Mouse (Mus musculus) retina, postnatal 1 day (tissue): ENCODE results near the gene Ptprd.
A peak's percentile ranks its signal among the peaks of the same experiment; 100 is the strongest.

Source experiments
- DNase-seq: peaks from one replicate; pipeline ENCODE4 v3.0.0-alpha.2; 2012

The Ptprd gene

DNA sequence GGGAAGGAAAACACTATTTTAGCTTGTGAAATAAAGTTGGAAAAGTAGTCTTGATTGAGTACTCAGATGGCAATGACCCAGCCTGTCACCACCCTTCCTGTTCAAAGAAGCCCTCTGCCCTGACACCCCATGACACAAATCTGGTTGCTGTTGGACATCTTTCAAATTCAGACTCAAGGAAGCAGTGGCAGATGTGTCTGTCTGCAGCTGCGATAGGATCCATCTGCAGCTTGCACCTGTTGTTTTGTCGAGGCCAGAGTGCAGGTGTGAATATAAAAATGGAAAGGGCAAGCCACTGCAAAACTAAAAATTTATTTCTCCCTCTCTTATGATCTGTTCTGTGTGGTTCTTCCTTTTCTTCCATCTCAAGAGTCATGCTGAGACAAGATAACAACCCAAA is 978.5 kb downstream of the Ptprd start:
- DNase-seq: no peak

DNA sequence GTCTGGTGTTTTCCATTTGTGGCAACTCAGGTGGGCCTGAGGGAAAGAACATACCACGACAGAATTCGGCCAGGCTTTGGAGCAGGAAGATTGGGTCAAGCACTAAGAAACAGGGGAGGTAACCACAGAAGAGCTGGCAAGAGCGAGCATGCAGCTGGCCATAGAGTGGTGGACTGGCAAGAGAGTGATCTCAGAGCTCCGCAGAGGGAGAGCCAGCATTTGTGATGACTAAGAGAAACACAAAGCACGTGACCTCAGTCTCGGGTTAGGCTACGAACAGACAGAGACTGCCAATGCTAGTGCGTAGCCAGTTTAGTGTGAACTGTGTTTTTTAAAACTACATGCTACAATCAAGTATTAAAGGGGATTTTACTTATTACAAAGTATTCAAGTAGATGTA is 1042.9 kb downstream of the Ptprd start:
- no peak for DNase-seq

DNA sequence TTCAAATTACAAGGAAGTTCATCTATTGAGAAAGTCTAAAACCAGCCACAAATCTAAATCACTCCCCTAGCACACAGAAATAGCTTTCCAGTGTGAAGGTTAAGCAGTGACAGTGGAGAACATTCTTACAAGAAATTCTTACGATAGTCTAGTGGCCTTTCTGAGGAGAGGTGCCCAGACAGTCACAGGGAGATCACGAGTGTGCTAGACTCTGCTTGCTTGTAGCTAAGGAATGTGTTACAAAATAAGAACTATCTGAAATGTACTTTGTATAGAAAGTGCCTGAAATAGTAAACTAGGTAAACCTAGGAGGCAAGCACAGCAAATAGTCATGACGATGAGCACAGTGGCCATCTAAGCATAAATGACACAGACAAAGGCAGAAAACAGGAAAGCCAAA is 1054.2 kb downstream of the Ptprd start:
- DNase-seq: no peak

DNA sequence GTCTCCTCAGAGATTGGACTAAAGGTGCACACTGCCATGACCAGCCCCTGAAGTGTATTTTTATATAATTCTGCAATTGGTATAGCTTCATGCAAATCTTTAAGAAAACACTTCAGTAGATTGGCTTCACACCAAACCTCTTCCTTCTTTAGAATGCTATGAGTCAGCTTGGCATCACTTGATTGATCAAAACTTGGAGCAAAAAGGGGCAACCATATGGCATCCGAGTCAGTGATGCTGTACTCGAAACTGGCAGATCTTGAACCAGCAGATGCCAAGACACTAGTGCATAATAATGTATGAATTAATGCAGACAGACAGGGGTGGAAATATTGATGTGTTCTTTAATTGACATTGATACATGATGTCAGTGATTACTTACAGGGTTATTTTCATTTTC is 1056.2 kb downstream of the Ptprd start:
- DNase-seq: no peak

DNA sequence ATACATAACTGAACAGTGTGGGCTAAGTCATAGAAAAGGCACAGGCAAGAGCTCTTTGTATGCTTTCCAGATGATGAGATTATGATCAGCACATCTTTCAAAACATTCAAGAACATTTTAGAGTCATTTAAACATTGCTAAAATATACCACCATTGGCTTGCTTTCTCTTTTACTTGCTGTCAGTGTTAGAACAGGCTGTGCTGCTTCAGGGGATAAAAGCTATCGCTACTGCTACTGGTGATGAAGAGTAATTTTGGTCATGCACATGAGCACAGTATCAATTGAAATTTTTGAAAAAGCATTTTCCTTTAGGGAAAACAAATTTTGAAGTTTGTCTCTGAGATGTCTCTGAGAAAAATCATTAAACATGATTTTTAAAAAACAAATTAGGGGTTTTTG is 1056.7 kb downstream of the Ptprd start:
- no peak for DNase-seq

DNA sequence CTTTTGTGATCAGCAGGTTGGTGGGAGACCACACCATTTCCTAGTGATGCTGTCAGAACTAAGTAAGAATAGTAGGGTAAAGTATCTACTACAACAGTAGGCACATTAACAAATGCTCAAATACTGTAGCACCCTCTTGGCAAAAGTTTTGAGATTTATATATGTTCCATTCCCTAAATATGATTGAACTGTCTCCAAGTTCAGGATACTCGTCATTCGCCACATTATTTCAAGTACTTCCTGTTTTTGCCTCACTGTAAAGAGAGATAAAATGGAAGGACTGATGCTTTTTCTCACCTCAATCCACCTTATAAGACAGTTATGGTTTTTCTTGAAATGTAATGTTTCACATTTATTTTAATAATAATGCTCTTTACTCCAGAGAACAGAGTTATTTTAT is 1086.9 kb downstream of the Ptprd start:
- DNase-seq: no peak

DNA sequence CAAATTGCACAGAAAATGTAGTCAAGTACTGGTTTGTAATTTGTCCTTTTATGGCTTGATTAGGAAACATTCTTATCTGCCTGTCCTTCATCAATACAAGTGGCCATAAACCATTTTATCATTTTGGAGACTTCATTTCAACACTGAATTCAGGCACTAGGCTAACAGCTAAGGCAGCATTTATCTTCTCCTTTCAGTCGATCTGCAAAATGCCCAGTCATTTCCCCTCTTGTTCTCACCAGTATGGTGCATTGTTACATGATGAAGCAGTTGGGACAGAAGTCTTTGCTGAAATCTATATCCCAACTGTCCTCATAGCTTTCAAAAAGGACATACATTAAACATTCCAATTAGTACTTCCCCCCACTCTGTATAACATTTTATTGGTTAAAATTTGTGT is 1100.9 kb downstream of the Ptprd start:
- no peak for DNase-seq

DNA sequence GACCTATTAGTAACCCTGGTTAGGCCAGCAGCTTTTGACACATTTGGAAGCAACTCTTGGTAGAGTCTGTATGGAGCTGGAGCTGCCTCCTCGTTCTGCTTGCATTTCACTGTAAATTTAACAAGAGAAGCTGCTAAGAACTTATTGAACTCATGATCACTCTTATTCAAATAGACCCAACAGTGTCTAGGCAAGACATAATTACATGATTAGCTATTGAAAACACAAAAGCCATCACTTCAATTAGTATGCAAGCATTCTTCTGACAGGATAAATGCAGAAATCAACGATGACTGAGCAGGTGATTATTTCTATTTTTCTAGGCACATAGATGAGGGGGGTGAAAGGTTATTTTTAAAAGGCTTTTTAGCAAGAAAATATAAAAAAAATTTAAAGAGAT is 1104.5 kb downstream of the Ptprd start:
- DNase-seq: no peak

DNA sequence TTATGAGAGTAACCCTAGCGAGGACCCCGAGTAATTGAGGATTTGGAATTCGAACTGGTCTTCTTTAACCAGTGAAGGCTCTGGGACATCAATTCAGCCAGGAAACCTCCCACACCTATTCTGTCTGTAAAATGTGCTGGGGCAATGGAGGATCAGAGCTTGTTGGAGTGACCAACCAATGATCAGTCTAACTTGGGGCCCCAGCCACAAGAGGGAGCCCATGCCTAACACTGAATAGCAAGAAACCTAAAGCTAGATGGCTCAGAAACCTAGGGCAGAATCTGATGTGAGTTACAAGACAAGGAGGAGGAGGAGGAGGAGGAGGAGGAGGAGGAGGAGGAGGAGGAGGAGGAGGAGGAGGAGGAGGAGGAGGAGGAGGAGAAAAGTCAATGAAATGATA is 1128.6 kb downstream of the Ptprd start:
- peak; percentile 40 for DNase-seq

DNA sequence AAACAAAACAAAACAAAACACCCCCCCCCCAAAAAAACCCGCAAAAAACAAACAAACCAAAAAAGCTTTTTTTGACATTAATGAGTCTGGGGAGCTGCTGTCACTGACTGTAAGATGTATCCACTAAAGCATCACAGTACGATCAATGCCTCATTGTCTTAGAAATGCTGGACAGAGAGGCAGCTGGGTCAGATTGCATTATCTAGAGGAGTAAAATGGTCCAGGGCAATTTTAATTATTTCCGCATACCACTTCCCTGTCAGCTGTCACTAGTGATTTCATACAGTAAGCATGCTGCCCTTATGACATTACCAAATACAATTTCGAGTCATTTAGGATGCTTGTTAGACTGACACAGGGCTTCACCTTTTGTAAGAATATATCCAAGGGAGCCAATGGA is 1134.2 kb downstream of the Ptprd start:
- peak; percentile 84 for DNase-seq

DNA sequence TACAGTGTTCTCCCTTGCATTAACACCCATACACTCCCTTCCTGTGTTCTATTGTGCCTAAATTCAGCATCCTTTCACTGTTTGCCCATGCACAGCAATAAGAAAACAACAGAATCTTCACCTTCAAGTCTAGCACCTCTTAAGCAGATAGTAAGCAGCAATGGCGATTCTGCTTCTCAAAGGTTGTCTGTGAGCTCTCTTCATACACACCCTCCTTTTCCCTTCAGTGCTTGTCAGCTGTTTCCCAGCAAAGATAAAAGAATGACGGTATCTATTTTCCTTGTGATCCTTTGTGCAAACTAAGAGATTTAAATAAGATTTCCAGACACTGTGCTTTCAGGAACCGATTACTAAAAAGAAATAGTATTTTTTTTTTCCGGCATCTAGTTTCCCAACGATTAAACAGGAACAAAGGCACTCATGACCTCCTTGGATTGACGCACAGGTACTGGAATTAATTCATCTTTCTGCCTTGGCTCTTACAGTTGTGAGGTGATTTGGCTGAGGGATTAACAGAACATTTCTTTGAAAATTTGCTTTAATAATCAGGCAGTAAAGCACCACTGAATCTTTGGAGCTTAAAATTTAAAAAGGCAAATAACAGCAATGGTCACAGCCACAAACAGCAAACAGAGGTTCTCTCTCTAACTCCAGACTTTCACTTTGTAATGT is 1161.1 kb downstream of the Ptprd start:
- DNase-seq: no peak

DNA sequence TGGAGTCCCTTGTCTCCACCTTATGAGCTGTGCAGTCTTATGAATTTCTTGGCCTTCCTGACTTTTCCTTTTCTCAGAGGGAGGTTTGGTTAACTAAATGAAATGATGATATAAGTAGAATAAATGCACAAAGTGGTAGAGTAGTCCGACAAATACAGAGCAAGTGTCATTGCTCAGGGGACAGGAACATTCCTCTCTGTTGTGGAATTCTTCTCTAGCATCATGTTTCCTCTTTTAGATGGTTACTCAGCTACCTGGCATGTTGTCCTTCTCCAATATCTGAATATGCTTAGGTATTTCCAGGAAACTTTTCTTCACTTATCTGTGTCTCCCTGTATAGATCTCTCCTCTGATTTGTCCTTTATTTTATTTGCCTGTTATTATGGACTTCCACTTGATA is 1207.3 kb downstream of the Ptprd start:
- no peak for DNase-seq

DNA sequence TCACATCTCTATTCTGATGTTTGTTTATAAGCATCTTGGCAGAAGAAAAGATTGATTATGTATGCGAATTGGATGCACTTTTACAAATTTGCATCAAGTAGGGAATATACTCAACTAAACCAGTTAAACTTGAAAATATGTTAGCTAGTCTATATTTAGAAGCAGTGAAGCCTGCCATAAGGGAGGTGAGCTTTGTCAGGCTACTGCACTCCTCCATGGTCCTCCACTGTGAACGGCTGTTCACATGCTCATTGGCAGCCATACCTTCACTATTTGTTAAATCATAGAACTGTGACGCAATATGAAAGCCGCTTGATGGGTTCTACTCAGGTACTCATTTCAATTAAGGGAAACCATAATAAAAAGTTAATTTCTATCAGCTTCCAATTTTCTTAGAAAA is 1215.6 kb downstream of the Ptprd start:
- no peak for DNase-seq

DNA sequence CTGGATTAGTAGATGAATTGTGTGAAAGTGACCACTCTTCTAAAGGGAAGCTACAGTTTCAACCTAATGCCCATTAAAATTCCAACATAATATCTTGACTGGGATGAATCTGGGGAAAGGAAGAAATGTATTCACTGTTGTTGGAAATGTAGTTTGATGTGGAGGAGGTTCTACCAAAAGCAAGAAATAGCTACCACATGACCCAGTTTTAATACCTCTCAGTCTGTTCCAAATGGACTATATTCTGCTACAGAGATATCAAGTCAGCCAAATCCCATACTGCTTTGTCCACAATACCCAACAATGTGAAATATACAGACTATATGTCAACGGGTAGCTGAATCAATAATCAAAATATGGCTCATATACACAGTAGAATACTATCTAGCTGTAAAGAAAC is 1221.8 kb downstream of the Ptprd start:
- no peak for DNase-seq

DNA sequence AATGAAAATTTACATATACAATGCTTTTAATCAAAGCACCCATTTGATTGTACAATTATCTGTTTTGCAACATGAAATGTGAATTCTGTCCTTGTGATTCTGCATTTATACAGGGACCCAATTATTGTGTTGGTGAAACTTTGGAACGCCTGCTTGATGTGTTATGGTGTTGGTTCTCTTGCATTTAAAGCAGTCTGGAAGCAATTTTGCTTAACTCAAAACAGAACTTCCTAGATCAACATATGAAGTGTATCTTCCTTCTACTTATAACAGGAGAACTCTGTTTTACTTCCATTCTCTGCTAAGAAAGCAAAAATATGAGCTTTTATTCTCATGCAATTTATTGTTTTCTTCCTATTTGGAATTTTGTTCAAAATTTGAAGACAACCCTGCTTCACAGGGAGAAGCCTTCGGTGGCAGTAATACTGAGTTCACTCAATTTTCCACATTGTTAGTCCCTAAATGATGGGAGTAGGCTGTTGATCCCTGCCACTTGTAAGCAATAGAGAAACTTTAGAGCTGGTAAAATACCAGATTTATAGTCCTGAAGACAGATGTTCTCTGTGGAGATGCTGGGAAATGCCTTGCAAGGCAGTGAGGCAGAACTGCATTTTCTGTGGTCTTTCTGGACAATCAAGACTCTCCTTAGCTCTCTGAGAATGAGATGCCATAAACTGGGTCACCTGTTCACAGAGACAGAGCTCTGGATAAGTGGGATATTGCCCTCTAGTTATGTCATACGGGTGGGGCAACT is 1234.5 kb downstream of the Ptprd start:
- no peak for DNase-seq

DNA sequence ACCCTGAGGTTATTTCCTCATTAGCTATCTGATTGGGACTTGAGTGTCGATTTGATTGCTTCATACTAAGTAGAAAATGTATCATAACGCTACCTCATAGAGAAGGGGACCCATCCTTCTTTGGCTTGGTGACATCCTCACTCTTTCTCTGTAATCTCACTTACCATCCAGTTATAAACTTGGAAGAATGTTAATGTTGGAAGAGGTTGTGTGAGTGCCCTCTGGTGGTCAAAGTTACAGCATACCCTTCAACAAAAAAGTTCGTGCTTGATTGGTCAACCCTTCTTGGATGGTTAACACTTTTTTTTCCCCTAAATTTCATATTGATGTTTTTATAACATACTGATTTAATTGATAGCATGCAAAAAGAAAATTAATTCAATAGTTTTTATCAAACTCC is 1263.5 kb downstream of the Ptprd start:
- peak; percentile 57 for DNase-seq

DNA sequence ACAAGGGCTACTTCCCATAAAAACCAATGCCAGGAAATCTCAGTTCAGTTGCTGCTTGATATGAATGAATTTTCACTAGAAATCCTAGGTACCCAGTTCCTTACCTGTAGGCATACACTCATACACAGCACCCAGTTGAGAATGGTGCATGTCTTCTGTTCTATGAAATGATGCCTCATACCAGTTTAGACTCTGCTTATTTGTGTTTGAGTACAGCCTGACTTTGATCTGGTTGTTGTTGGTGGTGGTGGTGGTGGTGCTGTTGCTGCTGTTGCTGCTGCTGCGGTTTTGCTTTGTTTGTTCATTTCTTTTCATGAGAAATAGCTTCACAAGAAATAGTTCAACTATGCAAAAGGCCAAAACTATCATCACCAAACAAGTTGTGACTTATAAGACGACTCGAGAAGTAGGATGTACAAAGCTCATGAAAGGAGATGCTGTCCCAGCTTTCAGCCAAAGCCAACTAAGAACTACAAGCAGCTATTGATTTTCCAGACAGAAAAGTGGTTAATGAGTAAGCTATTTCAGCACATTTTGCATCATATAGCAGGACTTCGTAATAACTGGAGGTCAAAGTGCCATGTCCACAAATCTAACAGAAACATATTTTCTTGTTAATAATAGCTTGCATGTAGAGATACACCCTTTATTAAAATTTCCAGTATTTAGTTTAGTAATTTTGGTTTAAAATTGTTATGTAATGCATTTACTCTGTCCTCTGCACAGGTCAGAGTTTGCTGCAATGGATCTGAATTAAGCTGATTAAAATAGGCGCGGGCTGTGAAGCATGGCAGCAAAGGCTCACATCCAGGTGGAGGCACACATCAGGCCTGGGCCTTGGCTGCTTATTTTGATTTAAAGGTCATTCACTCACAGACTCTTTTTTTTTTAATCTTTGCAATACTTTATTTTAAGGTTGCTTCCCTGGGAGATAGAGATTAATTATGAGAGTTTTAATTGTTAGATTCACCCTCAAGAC is 1270.1 kb downstream of the Ptprd start:
- no peak for DNase-seq

DNA sequence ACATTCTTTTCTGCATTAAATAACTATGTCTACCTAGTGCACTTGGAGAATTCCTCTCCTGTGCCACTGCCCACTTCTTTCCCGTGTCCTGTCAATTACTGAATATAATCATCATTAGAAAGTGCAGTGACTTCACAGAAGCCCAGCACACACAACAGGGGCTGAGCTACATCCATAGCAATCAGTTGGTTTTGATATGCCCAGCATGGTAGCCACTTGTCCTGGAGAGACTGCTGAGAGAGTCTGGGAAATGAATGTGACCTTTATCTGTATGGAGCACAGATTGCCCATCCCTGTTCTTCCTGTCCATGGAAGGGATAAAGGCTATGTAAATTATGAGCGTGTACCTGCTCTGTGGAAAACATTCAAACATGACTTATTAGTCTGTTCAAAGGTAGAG is 1280.2 kb downstream of the Ptprd start:
- no peak for DNase-seq

DNA sequence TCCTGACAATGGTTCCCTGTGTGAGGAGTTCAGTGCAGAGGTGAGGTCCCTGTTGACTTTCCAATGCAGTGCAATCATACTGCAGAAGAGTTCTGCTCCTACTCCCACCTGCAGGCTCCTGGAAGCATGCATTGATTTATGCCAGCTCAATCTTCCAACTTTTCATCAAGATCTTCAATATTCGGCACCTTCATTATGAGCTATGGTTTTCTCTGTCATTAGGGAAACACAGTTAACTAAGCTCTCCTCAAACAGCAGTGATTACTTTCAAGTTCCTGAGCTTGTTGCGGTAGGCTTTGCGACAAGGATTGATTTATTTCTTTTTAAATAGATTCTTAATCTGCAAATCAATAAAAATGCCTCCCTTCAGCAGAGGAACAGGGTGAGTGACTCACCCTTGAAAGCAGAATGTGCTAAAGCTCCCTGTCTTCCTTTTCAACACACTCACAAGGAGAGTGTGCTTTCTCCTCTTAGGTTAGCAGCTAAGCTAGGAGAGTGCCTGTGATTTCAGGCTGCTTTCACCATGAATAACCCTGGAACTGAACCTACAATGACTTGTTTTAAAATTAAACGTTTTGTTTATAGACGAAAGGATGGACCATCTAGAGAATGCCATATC is 1298.1 kb downstream of the Ptprd start:
- no peak for DNase-seq

DNA sequence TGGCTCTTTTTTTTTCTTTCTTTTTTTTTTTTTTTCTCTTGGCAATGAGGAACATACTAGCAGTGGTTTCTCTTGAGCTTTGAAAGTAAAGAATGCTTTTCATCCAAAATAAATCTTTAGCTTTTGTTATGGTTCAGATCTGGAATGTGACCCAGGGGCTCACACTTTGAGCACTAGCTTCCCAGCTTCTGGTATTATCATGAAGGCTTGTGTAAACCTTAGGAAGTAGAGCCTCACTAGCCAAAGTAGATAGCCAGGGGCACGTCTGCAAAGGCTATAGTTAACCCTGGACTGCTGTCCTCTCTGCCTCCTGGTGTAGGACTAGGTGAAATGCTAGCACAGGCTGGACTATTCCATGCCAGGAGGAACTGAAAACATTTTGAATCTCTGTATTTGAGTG is 1310.1 kb downstream of the Ptprd start:
- DNase-seq: no peak

DNA sequence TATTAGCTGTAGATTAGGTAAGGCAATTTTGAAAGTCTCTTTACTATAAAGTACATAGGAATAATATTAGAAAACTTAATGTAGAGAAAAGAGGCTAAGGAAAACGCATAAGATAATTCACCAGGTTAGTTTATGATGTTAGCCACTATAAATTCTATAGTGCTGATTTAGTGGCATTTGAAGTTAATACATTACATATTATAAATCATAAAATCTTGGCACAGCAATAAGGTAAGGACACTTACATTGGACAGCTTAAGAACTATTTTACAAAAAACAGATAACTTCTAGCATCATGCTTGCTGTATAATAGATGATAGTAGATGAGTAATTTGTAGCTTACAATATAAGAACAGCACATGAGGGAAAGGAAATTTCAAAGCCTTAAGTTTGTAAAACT is 1322.1 kb downstream of the Ptprd start:
- DNase-seq: no peak

DNA sequence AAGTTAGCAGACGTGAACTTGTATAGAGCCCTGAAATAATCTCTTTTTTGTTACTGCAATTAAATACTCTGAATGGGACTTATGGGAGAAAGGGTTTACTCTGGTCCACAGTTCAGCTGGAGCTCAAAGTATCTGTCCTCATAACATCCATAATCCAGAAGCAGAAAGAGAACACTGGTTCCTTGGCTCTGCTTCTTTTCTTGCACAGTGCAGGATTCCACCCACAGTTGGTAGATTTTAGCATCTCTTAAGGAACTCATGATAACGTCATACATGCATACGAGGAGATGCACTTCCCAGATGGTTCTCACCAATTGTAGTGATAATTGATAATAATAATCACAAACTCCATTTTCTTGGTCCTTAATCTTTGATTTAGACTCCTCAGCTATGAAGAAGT is 1330.2 kb downstream of the Ptprd start:
- DNase-seq: no peak

DNA sequence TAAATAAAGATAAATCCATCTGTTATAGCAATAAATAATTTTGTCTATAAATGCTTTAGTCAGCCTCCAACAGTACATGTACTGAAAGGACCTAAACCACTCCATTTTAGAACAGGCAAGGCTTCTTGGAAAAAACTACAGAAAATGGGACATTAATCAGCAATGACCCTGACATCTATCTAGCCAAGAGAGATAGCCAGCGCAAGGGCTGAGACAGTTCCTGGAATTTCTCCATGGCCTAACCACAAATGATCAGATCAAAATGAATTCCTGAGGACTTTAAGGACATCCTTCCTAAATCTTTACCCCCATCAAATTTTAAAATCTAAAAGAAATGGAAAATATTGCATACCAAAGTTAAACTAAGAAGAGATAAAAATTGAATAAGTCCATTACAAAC is 1340.8 kb downstream of the Ptprd start:
- DNase-seq: no peak
